ENCODE assay signal across 9 mouse cellular contexts in the genomic region with DNA sequence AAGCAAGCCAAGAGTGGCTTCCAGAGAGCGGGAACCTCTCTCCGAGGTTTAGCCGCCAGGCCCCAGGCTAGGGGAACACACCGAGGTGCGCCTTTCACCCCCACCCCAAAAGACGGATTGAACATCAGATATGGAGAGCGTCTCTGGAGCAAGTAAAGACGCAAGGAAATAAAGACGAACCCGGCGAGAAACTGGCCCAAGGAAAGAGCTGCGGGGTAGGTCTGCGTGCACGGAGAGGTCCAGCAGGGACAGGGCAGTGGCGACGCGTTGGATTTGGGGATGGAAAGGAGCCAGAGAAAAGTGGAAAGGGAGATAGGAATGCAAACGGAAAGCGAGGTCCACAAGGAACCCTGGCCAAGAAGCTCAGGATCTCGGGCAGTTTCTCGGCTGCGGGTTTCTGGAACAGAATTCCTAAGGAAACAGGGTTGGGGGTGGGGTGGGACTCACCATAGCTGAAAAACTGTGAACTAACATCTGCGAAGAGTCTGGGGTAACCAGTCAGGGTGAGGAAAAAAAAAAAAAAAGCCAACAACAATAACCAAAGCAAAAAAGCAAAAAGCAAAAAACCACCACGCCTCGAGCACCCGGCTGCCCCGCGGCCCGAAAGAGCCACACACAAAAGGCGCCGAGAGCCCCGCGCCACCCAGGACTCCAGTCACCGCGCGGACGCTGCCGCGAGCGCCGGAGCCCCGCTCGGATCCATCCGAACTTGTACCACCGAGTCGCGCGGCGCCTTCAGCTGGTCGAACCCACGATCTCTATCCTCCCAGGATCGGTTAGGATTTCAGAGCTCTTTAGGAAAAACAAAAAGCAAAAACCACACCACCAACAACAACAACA. TPM values are rescaled to one million over a fixed set of nuclear protein-coding genes. Genes with fewer than 3 reads are reported as not detected.
DNase-seq lines count a peak whose midpoint lies in the region; ATAC-seq lines count a peak whose summit lies in the region.
"Had no signal": no experiment of that assay in that cellular context is flagged by ENCODE, and none has a peak within 500 bp of the region (broad histone marks: within the 10 kb centered on the region; RNA-seq: fewer than 3 reads in every experiment).

No protein-coding gene starts in this region.

- H3K27ac ChIP-seq in midbrain, embryonic 13.5 days, result peak overlapping the region; percentile 90

- H3K4me1 ChIP-seq in midbrain, embryonic 13.5 days (replicated peaks), result peaks cover 29% of the 10 kb centered on the region

- H3K4me3 ChIP-seq in midbrain, embryonic 13.5 days (replicated peaks), result peak overlapping the region; percentile 46

- peak; percentile 47 for DNase-seq in kidney, adult 18-20 months
- no peak for DNase-seq in kidney, adult 8-10 months
- peak; percentile 60 for DNase-seq in NIH3T3 (ENCODE audit: low read depth)
- peak; percentile 20 to 27 for DNase-seq in heart, postnatal 14 days
- DNase-seq in adrenal gland, adult 18-20 months (ENCODE audit: low spot score in 2 of 2), result no peak
- DNase-seq in layer of hippocampus, postnatal 25 days (ENCODE audit: extremely low spot score in 1 of 2, low spot score in 1 of 2), result no peak
- DNase-seq: layer of hippocampus, adult 9-11 months had no signal

- intact Hi-C loops in heart, postnatal 14 days (cut with DNase I), result no loop called here

- H3K9ac ChIP-seq in midbrain, embryonic 13.5 days (replicated peaks), result peak overlapping the region; percentile 71

- no peaks in the 10 kb centered on the region for H3K9me3 ChIP-seq in midbrain, embryonic 13.5 days

- WGBS in midbrain, embryonic 13.5 days, result under 1% methylated on average over 52 of the region's 52 CpGs

- peaks cover 82% of the 10 kb centered on the region for H3K27me3 ChIP-seq in midbrain, embryonic 13.5 days

- peak overlapping the region; percentile 58 for H3K4me2 ChIP-seq in midbrain, embryonic 13.5 days (replicated peaks)

- ATAC-seq in midbrain, embryonic 13.5 days, result no peak
- no peak for ATAC-seq in megakaryocyte-erythroid progenitor cell, adult 5-6 weeks (replicated peaks; ENCODE audit: low FRiP score, low TSS enrichment, poor library complexity, severe bottlenecking)

- H3K36me3 ChIP-seq in midbrain, embryonic 13.5 days, result no peaks in the 10 kb centered on the region

RNA-seq across cellular contexts. Expression of gene Tfap2a, which starts 8.4 kb away (rescaled TPM):
- total RNA-seq in heart, postnatal 14 days (2021), result under 1 TPM; 0.22 to 0.26 TPM
- polyA plus RNA-seq in midbrain, embryonic 13.5 days (2015; fragmentation: Nextera tagmentation; extraction: Ambion mirVana), result 8.9 and 9.2 TPM in 2 replicates
- under 1 TPM in 1 of 2 experiments, not detected in 1; 0.45 TPM for total RNA-seq in adrenal gland, adult 18-20 months (2021)
- not detected in 2 replicates for total RNA-seq in megakaryocyte-erythroid progenitor cell, adult 5-6 weeks (2014; fragmentation: Nextera tagmentation)
- total RNA-seq in megakaryocyte-erythroid progenitor cell, adult 5-6 weeks (2017), result not detected in 2 replicates
- total RNA-seq in layer of hippocampus, postnatal 25 days (2021), result under 1 TPM; 0.09 to 0.52 TPM

Comparison
In these comparisons a context has a peak if more than half of its experiments do, and no peak if none do; other contexts are left out.
1. DNase-seq: peak in kidney, adult 18-20 months (single experiment), NIH3T3 (single experiment) and heart, postnatal 14 days (2 of 2); none in kidney, adult 8-10 months (0 of 2), adrenal gland, adult 18-20 months (0 of 2) and layer of hippocampus, postnatal 25 days (0 of 2).